Mouse (Mus musculus): ENCODE results near the gene Cdca8. TPM values are rescaled to one million over a fixed set of nuclear protein-coding genes. Genes with fewer than 3 reads are reported as not detected.
A peak's percentile ranks its signal among the peaks of the same experiment; 100 is the strongest.
"Not testable (repeated sequence)": the region's sequence is repeated elsewhere in the genome, so short reads cannot be mapped to it uniquely, and the experiment has no call there.

Cdca8 gene
- polyA plus RNA-seq (2012; ENCODE audit: insufficient read depth, insufficient read length, low replicate concordance, missing spikeins) = not detected in 2 replicates

- 92% methylated on average over 4 of the region's 4 CpGs for WGBS
- not testable (repeated sequence) for H3K4me3 ChIP-seq (ENCODE audit: insufficient read depth, low read depth, low read length); H3K27ac ChIP-seq (ENCODE audit: insufficient read depth, low read depth, low read length)
Measured at GRCm38 (mm10) chr4:124939211-124939610, at the start of gene Cdca8. Gene Cdca8, minus strand, starts transcription at chr4:124939311.

GRCm38 (mm10) chr4:124988382-124988781 lies 49.3 kb upstream of the Cdca8 start:
- TF ChIP-seq POLR2A (IDR thresholded peaks at IDR 0.05; ENCODE audit: insufficient read depth, low read depth, low read length) (no peak), CTCF (IDR thresholded peaks at IDR 0.05; ENCODE audit: insufficient read depth, low read depth, low read length) (no peak)
- Histone ChIP-seq H3K27ac (ENCODE audit: insufficient read depth, low read depth, low read length) (no peak overlapping the region), H3K4me3 (ENCODE audit: insufficient read depth, low read depth, low read length) (no peak overlapping the region), H3K4me1 (ENCODE audit: control insufficient read depth, insufficient read depth, low read length) (peaks cover 27% of the 10 kb centered on the region)
- WGBS = 29% methylated on average over 9 of the region's 9 CpGs

More at GRCm38 (mm10) chr4:124939211-124939610, at the start of gene Cdca8:
- H3K4me1 ChIP-seq (ENCODE audit: control insufficient read depth, insufficient read depth, low read length) = not testable (repeated sequence)

GRCm38 (mm10) chr4:124987711-124988097 lies 48.6 kb upstream of the Cdca8 start:
- TF ChIP-seq CTCF (IDR thresholded peaks at IDR 0.05; ENCODE audit: insufficient read depth, low read depth, low read length) = no peak
- no peak for TF ChIP-seq POLR2A (IDR thresholded peaks at IDR 0.05; ENCODE audit: insufficient read depth, low read depth, low read length)
- H3K4me1 ChIP-seq (ENCODE audit: control insufficient read depth, insufficient read depth, low read length) = peaks cover 27% of the 10 kb centered on the region
- whole genome bisulfite sequencing = 25% methylated on average over 10 of the region's 10 CpGs
- H3K4me3 ChIP-seq (ENCODE audit: insufficient read depth, low read depth, low read length) = no peak overlapping the region
- no peak overlapping the region for H3K27ac ChIP-seq (ENCODE audit: insufficient read depth, low read depth, low read length)

GRCm38 (mm10) chr4:124986739-124987710 lies 47.9 kb upstream of the Cdca8 start:
- H3K4me1 ChIP-seq (ENCODE audit: control insufficient read depth, insufficient read depth, low read length) = peaks cover 27% of the 10 kb centered on the region
- peak overlapping the region; percentile 21 for H3K4me3 ChIP-seq (ENCODE audit: insufficient read depth, low read depth, low read length)
- 3% methylated on average over 51 of the region's 51 CpGs for WGBS
- no peak overlapping the region for H3K27ac ChIP-seq (ENCODE audit: insufficient read depth, low read depth, low read length)
- TF ChIP-seq CTCF (IDR thresholded peaks at IDR 0.05; ENCODE audit: insufficient read depth, low read depth, low read length) = no peak
- no peak for TF ChIP-seq POLR2A (IDR thresholded peaks at IDR 0.05; ENCODE audit: insufficient read depth, low read depth, low read length)

- TF ChIP-seq POLR2A (IDR thresholded peaks at IDR 0.05; ENCODE audit: insufficient read depth, low read depth, low read length) = no peak
- TF ChIP-seq CTCF (IDR thresholded peaks at IDR 0.05; ENCODE audit: insufficient read depth, low read depth, low read length) = no peak
- Histone ChIP-seq H3K27ac (ENCODE audit: insufficient read depth, low read depth, low read length) (no peak within 1 kb of the TSS), H3K4me3 (ENCODE audit: insufficient read depth, low read depth, low read length) (peak within 1 kb of the TSS; percentile 21), H3K4me1 (ENCODE audit: control insufficient read depth, insufficient read depth, low read length) (peaks cover 27% of the 10 kb centered on the region)
- 3% methylated on average over 62 of the region's 62 CpGs for WGBS
Measured at GRCm38 (mm10) chr4:124985671-124986602, 46.8 kb upstream of the Cdca8 start, which contains the start of gene Rspo1. Gene Rspo1, plus strand, starts transcription at chr4:124986430.

GRCm38 (mm10) chr4:124984871-124985670 lies 46.0 kb upstream of the Cdca8 start:
- 16% methylated on average over 18 of the region's 18 CpGs for WGBS
- H3K4me1 ChIP-seq (ENCODE audit: control insufficient read depth, insufficient read depth, low read length) = peaks cover 24% of the 10 kb centered on the region
- H3K27ac ChIP-seq (ENCODE audit: insufficient read depth, low read depth, low read length) = no peak overlapping the region
- TF ChIP-seq CTCF (IDR thresholded peaks at IDR 0.05; ENCODE audit: insufficient read depth, low read depth, low read length) (no peak), POLR2A (IDR thresholded peaks at IDR 0.05; ENCODE audit: insufficient read depth, low read depth, low read length) (no peak)
- H3K4me3 ChIP-seq (ENCODE audit: insufficient read depth, low read depth, low read length) = no peak overlapping the region

- TF ChIP-seq POLR2A (IDR thresholded peaks at IDR 0.05; ENCODE audit: insufficient read depth, low read depth, low read length) = no peak
- Histone ChIP-seq H3K4me1 (ENCODE audit: control insufficient read depth, insufficient read depth, low read length) (peaks cover 19% of the 10 kb centered on the region), H3K4me3 (ENCODE audit: insufficient read depth, low read depth, low read length) (no peak overlapping the region), H3K27ac (ENCODE audit: insufficient read depth, low read depth, low read length) (no peak overlapping the region)
- WGBS = 22% methylated on average over 9 of the region's 9 CpGs
Measured at GRCm38 (mm10) chr4:124983893-124984526, 44.9 kb upstream of the Cdca8 start.

- Histone ChIP-seq H3K4me1 (ENCODE audit: control insufficient read depth, insufficient read depth, low read length) (no peaks in the 10 kb centered on the region), H3K27ac (ENCODE audit: insufficient read depth, low read depth, low read length) (no peak overlapping the region), H3K4me3 (ENCODE audit: insufficient read depth, low read depth, low read length) (no peak overlapping the region)
- 47% methylated on average over 5 of the region's 5 CpGs for WGBS
- TF ChIP-seq POLR2A (IDR thresholded peaks at IDR 0.05; ENCODE audit: insufficient read depth, low read depth, low read length) (no peak), CTCF (IDR thresholded peaks at IDR 0.05; ENCODE audit: insufficient read depth, low read depth, low read length) (no peak)
Measured at GRCm38 (mm10) chr4:124978201-124978600, 39.1 kb upstream of the Cdca8 start.
